Mouse (Mus musculus): ENCODE measurements around the gene Plekho1.

Plekho1 gene

DNA sequence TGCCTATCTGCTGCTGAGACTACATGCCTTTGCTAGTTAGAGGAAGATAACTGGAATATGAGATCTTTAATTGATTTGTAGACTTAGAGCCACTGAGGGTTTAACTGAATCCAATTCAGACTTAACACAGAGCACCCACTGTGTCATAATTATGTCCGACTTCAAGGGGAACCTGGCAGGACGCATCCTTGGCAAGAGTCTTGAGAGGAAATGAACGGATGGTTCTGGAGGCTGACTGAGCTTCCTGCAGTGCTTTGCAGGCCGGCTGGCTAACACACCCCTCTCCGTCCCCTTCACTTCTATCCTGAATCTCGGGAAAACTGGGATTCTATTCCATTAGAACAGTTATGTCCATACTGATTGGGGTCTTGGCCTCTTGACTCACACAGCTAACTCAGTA lies 12.7 kb upstream of the Plekho1 start:
- no peak for DNase-seq (ENCODE audit: low spot score in 2 of 2)

DNA sequence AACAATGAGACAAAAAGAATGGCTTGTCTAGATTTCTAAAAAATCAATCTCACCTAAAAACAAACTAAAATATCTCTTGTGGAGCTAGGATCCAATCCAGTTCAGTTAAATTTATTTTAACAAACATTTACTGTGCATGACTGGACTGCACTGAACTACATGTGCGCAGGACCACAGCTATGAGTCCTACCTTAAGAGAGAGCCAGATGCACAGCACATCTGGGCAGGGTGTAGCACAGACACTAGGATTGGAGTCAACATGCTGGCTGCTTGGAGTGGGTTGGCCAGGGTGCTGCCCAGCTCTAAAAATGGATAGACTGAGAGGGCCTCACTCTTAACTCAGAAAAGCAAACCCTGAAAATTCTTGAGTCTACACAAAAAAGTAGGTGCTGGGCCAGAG lies 5.8 kb upstream of the Plekho1 start:
- DNase-seq (ENCODE audit: low spot score in 2 of 2) = no peak

DNA sequence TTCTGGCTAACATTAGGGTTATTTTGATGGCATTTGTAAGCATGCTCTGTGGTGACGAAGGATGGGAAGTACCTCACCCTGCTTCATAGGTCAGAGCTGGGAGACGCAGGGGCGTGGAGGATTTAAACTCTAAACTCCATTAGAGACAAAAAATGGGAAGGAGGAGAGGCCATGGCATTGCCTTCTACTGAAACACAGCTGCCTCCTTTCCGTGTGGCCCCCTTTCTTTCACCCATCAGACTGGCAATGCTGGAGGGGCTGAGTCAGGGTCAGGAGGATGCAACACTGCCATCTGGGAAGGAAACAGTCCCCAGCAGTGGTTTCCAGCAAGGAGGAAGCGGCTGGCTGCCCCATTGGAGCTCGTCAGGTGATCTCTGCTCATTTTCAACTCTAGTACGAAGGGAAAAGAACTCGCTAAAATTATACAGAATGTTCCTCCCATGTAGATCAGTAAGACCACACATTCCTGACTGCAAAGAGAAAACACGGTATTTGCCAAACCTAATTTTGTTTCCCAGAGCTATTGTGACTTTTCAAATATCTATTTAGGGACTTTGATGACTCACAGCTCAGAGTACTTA lies 5.2 kb upstream of the Plekho1 start:
- DNase-seq (ENCODE audit: low spot score in 2 of 2) = no peak

DNA sequence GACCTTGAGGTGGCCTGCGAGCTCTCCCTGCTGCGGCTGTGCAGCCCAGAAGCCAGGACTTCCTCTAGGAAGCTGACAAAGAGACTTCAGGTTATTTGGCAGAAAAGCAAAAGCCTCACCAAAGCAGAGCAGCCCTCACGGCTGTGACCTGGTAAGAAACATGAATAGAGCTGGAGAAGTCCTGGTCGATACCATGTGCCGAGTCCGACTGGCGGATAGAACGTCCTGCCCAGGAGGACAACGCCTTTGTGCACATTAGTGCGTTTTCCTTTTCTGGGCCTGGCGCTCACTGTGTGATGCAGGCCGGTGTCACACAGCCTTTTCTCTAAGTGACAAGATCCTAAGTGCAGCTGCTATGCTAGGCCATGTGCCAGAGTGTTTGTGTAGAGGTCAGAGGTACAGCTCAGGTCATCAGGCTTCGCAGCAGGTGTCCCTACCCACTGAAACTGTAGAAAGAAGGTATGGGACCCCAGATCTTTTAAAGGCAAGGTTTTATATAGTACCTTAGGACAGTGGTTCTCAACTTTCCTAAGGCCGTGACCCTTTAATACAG lies 4.4 kb upstream of the Plekho1 start:
- DNase-seq (ENCODE audit: low spot score in 2 of 2) = no peak

DNA sequence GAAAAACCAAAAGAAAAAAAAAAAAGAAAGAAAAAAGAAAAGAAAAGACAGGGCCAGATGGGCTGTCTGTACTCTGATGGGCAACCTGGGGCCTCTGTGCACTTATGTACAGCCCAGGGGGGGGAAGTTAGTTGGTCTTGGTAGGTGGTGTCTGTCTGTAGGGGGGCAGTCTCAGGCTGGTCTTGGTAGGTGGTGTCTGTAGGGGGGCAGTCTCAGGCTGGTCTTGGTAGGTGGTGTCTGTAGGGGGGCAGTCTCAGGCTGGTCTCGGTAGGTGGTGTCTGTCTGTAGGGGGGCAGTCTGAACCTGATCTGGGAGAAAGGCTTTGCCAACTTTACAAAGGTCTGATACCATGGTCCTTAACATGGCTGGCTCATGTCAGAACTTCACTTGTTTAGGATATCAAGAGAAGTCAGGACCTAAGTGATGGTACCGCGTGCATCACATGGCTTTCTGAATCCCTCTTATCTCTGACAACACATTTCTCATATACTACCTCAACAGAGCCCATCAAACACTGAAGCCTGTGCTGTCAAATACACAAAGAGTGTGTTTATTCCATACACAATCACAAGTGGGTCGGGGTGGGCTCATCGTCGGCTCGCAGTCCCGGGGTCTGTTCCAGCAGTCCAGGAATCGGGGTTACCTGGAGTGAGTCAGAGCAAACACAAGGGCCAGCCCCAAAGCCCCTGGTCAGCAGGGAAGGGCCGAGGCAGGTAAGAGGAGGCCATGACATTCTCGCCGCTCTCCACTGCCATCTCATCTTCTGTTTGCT lies 3.7 kb upstream of the Plekho1 start:
- DNase-seq (ENCODE audit: low spot score in 2 of 2) = no peak

DNA sequence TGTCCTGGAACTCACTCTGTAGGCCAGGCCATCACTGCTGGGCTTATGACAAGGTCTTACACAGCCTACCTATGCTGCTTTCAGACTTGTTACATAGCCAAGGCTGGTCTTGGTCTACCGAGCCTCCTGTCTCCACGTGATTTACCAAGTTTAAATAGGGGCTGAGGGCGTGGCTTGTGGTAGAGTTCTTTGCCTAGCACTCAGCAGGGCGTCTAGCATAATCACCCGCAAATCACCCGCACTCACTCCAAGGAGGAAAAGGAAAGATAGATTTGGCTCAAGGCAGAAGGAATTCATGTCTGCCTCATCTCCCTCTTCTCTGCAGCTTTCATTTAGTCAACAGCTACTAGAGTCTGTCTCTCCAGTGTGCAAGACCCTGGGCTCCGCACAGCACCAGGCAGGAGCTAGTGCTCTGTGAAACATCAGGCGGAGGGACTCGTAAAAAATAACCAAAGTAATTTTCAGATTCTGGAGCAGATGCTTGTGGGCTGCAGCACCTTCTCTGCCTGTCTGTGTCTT lies 1.5 kb upstream of the Plekho1 start:
- DNase-seq (ENCODE audit: low spot score in 2 of 2) = peak in 1 of 2 experiments; percentile 32

DNA sequence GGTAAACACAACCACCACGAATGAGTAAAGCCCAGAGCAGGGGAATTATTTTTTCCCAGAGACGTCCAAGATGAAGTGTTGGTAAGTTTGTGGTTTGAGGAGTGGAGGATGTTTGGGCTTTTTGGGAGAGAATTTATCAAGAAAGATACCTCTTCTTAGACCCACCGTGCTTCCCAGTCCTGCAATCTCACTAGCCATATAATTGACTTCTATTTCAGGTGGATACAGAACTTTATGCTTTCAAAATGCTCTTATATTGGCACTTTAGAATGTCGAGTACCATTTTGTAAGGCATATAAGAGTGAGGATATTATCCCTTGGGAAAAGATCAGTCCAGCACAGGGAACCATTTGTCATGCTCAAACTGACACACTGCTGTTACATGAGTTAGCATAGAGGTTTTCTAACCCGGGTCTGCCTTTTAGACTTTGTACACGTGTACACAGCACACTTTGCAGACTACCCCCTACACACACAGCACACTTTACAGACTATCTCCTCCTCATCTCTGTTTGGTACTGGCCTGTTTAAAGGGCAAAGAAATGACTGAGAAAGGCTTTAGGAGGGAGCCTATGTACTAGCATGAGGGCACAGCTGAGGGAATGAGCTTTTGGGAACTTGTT lies 761 bp upstream of the Plekho1 start:
- DNase-seq (ENCODE audit: low spot score in 2 of 2) = no peak

DNA sequence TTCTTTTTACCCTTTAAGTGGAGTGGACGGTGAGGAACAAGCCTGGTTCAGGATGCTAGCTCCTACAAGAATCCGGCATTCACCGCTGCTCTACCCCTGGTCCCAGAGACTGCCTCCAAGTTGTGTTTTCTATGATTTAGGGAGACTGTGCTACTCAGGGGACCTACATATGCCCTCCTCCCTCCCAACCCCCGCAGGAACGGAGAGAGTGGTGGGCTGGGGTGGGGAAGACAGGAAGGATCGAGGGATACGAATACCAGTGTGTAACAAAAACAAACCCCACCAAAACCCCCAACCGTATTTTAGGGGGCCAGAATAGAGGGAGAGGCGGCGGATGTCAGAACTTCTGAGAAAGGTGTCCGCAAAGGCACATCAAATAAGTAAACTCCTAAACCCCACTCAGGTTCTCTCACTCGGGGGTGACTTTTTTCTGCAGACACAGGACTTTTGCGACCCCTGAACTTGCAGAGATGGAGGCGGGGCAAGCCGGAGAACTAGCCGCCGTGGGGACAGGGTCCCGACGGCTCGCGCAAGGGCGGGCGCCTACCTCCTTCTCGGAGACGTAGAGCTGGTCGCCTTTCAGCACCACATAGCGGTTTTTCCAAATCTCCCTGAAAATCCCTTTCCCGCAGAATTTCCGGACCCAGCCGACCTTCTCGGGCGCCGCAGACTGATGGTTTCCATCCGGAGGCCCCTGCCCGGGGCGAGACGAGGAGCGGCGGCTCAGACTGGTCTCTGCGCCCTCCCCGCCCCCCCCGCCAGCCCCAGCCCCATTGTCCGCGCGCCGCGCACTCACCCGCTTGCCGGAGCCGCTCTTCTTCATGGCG lies 613 bp downstream of the Plekho1 start:
- peak in 1 of 2 experiments; percentile 36 for DNase-seq (ENCODE audit: low spot score in 2 of 2)

DNA sequence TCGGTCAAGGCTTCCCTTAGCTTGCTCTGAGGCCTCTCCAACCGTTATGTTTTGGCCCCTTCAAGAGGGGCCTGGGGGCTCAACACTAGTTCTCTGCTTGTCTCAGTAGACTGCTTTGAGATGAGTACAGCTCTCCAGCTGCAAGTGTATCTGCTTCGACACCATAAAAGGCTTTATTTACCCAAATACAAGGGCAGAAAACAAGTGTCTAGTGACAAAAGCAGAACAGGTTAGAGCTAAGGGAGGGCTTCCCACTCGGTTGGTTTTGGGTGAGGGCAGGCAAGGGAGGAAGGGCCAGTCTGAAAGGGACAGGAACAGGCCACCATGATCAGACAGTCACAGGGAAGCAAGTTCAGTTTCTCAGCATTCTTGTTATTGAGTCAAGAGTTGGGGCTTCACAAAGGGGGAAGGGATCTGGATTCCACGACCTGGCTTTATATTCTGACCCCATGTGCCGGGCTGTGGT lies 1.4 kb downstream of the Plekho1 start:
- DNase-seq (ENCODE audit: low spot score in 2 of 2) = no peak

DNA sequence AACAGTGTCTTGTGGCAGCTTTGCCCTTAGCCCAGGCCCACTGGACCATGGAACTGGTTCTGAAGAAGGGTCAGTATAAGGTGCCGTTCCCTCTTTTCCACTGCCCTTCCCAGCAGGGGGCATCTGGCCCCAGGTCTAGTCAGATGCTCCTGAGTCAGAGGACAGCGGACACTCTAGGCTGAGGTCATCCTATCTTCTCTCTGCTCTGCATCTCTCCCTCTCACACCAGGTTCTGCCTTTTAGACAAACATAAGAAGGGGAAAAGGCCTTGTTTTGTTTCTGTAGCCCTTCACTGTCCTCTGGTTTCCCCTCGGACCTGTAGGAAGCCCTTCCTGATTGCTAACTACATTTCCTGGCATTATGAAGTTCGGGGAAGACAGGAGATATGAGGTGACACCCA lies 1.9 kb downstream of the Plekho1 start:
- DNase-seq (ENCODE audit: low spot score in 2 of 2) = no peak

DNA sequence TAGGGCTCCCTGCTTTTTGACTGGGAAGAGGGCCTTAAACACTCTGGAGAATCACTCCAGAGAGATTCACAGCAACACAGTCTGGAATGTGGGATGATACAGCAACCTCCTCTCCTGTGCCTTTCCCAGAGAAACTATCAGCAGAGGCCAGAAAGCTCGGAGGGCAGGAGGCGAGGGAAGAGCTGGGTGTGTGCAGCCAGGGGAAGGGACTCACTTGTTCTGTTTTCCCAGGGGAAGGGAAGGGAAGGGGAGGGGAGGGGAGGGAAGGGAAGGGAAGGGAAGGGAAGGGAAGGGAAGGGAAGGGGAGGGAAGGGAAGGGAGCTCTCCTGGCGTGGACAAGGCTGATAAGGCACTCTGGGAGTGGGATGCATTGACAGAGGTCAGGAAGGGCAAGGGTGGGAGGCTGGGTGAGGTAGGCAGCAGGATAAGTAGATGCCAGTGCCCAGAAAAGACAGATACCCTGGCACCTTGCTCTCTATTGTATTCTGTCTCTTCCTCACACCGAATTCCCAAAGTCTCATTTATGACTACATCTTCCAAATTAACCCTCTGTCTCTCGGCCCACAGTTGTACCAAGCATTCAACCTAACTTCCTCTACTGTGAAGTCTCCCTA lies 2.7 kb downstream of the Plekho1 start:
- no peak for DNase-seq (ENCODE audit: low spot score in 2 of 2)

DNA sequence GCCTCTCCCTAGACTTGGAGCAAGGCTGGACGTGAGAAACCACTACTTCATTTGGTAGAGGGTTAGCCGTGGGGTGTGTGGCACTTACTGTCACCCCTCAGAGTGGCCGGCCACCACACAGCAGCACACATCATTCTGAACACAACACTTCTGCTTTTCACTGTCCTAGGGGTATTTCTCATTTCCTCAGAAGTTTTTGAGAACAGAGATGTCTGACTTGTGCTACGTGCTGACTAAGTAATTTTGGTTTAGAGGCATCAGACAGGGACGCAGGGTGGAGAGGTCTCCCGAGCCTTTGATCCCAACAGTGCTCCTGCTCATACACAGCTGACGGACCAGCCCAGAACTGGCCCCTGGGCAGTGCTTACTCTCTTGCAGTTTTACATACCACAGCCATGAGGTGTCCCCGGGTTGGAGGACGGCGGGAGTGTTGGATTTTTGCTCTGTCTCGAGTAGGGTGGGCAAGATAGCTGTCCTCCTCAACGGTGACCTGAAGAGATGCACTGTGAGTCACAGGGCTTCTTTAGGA lies 5.3 kb downstream of the Plekho1 start:
- DNase-seq (ENCODE audit: low spot score in 2 of 2) = no peak

DNA sequence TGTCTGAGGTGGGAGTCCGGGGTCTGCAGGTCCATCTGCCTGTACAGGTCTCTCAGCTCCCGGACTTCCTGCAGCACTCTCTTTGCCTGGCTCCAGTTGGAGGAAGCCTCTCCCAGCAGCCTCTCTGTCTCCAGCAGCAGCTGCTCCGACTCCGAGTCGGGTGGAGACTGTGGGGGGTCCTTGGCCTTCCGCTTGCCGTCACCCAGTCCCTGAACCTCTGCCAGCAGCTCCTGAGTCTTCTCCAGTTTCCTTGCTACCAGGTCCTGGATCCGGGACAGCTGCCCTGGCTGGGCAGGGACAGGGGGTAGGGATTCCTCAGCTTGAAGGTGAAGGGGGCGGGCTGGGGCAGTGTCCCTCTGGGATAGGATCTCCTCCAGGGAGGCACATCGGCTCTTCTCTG lies 6.8 kb downstream of the Plekho1 start:
- DNase-seq (ENCODE audit: low spot score in 2 of 2) = no peak

DNA sequence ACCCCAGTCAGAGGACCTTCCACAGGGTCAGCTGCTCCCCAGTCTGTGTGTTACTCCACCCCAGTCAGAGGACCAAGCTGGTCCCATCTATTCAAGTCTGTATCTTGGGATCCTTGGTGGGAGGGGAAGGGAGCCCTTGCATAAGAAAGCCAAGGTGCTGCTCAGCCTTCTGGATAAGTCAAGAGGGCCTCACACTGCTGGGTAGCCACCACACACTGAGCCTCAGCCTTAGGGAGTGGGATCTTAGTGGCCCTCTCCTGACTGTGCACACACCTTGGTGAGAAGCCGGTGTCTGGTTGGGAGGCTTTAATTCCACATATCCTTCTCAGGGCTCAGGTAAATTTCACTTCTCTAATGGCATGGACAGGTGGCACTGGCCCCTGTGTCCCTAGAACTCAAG lies 7.7 kb downstream of the Plekho1 start:
- no peak for DNase-seq (ENCODE audit: low spot score in 2 of 2)

DNA sequence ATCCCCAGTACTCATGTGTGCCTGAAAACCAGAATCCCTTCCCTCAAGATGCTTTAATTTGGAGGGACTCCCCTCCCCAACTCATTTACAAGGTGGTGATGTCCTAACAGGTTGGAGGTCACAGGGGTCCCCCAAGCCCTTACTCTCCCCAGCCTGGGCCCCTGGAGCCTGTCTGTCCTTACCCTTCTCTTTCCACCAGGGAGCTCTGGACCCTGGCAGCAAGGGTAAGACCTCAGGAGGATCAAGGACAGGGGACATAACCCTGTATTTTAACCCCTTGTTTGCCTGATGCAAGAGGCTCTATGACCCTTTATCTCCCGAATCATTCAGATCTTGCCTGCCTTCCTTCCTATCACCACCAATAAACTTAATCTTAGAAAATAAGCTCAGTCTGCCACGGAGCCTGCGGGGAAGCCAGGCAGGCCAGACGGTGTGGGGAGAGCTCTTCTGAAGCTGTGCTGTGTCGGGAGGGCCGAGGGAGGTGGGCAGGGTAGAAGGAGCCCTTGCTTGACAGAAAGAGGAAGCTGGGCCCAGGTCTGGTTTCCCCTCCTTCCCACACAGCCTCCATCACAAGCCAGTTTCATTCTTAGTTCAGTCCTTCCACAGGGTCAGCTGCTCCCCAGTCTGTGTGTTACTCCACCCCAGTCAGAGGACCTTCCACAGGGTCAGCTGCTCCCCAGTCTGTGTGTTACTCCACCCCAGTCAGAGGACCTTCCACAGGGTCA lies 8.3 kb downstream of the Plekho1 start:
- no peak for DNase-seq (ENCODE audit: low spot score in 2 of 2)

DNA sequence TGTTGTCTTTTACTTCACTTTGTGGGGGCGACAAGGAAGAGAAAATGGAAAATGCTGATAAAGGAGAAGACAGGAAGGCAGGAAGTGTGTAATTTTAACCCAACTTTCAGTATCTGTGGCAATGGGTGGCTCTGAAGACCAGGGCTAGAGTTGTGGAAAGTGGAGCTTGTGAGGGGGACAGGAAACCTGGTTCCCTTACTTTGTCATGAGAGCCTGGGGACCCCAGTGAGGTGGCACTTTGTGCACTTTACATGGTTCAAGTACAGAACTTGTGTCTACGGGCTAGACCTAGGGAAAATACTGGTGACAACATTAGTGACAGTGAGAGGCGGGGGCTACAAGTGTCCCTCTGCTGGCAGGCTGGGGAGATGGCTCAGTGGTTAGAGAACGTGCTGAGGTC lies 8.8 kb downstream of the Plekho1 start:
- DNase-seq (ENCODE audit: low spot score in 2 of 2) = no peak

DNA sequence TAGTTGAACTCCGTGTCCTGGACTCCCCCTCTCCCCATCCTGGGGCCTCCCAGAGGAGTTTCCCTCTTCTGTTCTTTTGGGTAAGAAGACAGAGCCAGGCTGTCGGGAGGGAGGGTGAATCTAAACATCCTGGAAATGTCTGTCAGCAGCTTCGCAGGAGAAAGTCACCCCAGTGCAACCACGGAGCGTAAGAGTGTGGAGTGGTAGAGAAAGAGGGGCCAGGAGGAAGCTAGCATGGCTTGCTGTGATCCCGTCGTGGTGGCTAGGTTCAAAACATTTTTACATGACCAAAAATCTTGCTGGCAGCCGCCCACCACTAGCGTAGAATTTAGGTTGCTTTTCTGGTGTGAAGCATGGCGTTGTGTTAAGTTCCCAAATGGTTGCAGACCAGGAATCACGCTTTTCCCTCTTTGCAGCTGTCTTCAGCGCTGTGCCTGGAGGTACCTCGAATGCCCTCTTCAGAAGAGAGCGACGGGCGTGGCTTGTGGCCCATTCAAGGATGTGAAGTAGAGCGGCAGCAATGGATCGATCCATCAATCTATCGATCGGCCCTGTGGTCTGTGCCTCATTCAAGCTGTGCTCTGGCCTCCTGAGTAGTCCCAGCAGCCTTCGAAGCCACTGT lies 9.7 kb downstream of the Plekho1 start:
- no peak for DNase-seq (ENCODE audit: low spot score in 2 of 2)

DNA sequence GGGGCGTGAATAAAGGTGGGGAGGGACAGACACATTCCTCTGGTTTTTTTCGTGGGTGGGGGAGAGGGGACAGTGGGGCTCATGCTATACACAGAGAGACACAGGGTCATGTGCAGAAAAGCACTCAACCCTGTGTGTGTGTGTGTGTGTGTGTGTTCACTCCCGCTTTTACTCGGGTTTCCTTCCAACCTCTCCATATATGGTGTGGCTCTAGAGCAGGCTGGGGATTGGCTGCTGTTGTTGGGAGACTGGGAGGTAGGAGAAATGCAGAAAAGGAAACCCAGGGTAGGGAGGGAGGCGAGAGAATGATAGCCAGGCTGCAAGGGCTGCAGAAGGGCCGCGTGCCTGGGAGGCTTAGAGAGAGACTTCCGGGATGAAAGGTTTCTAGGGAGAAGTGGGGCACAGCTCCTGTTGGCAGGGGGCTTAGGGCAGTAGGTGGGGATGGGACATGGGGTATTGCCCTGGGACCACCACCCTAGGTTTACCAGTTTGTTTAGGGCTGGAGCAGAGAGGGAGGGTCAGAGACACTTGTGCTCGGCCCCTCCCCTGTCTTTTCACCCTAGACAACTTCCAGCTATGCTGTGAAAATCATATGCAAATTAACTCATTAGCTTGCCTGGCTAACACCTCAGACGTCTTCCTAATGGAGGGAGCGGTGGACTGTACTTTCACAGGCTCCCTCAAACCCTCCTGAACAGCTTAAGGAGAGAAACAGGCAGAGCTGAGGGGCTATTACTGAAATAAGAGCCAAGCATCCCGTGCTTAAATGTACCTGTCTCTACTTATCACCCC lies 10.4 kb downstream of the Plekho1 start:
- DNase-seq (ENCODE audit: low spot score in 2 of 2) = no peak

DNA sequence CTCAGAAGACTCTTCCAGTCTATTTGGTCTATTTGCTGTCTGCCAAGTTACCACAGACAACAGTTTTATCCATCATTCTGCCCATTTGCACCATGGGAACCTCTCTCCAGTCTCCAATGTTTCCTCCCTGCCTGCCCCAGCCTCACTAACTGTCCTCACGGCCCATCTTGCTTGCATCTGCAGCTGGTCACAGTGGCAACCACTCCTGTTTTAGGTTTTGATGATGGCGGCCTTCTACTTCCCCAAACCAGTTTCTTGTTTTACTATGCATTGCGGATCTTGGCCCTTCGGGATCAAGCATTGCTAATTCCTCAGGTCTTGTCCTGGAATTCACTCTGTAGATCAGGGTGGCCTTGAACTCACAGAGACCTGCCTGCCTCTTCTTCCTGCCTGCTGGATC lies 13.7 kb downstream of the Plekho1 start:
- no peak for DNase-seq (ENCODE audit: low spot score in 2 of 2)
